Mouse (Mus musculus) megakaryocyte, adult 5-6 weeks (primary cell): ENCODE measurements at regions not wholly inside any gene's neighbourhood (a gene's known extent, or its start where the extent isn't known, plus 50 kb on each side); places are given as distances from the start of the nearest gene placed in this dataset.

ENCODE experiments used
- ATAC-seq: 2 replicates; pipeline ENCODE4 v1.8.0; 2016; ENCODE audit warnings: mild to moderate bottlenecking, inconsistent platforms; ENCODE audit not compliant: poor library complexity, severe bottlenecking

- no peak for ATAC-seq
These were observed 96.8 kb upstream of the Bmper start for GRCm38 (mm10) chr9:23125761-23126704.

GRCm38 (mm10) chr9:23127338-23128017 is 95.4 kb upstream of the Bmper start:
- no peak for ATAC-seq

- ATAC-seq = no peak
These were observed 94.9 kb upstream of the Bmper start for GRCm38 (mm10) chr9:23128018-23128369.

- ATAC-seq = no peak
These were observed 88.9 kb upstream of the Bmper start for GRCm38 (mm10) chr9:23134006-23134405.

GRCm38 (mm10) chr9:23134421-23135118 is 88.3 kb upstream of the Bmper start:
- no peak for ATAC-seq

- no peak for ATAC-seq
These were observed 86.4 kb upstream of the Bmper start for GRCm38 (mm10) chr9:23136511-23136910.

- ATAC-seq = no peak
These were observed 85.1 kb upstream of the Bmper start for GRCm38 (mm10) chr9:23137682-23138210.

GRCm38 (mm10) chr9:23139580-23140162 is 83.2 kb upstream of the Bmper start:
- no peak for ATAC-seq

GRCm38 (mm10) chr9:23144281-23144680 is 78.6 kb upstream of the Bmper start:
- no peak for ATAC-seq

GRCm38 (mm10) chr9:23150338-23150737 is 72.5 kb upstream of the Bmper start:
- ATAC-seq = no peak

GRCm38 (mm10) chr9:23150874-23151273 is 72.0 kb upstream of the Bmper start:
- no peak for ATAC-seq

GRCm38 (mm10) chr9:23151953-23152490 is 70.9 kb upstream of the Bmper start:
- ATAC-seq = no peak

- ATAC-seq = no peak
These were observed 65.9 kb upstream of the Bmper start for GRCm38 (mm10) chr9:23156820-23157570.

- no peak for ATAC-seq
These were observed 64.4 kb upstream of the Bmper start for GRCm38 (mm10) chr9:23158499-23158898.

GRCm38 (mm10) chr9:23161346-23161745 is 61.5 kb upstream of the Bmper start:
- no peak for ATAC-seq

GRCm38 (mm10) chr9:23167056-23167591 is 55.8 kb upstream of the Bmper start:
- no peak for ATAC-seq

GRCm38 (mm10) chr9:23167716-23168115 is 55.2 kb upstream of the Bmper start:
- ATAC-seq = no peak

GRCm38 (mm10) chr9:23168149-23168548 is 54.7 kb upstream of the Bmper start:
- no peak for ATAC-seq

- no peak for ATAC-seq
These were observed 51.5 kb upstream of the Bmper start for GRCm38 (mm10) chr9:23171361-23171760.
